Mouse (Mus musculus): Measurements from ENCODE around the gene Adcy3. TPM values are rescaled to one million over a fixed set of nuclear protein-coding genes. Genes with fewer than 3 reads are reported as not detected.

Gene Adcy3
- polyA plus RNA-seq, 1 experiment from 2014 or later = 15.5 TPM

GRCm38 (mm10) chr12:4150936-4151335 lies 18.0 kb downstream of the Adcy3 start:
- no peaks in the 10 kb centered on the region for H3K4me1 ChIP-seq (ENCODE audit: control insufficient read depth, insufficient read depth, low read length)

GRCm38 (mm10) chr12:4151969-4152368 lies 19.1 kb downstream of the Adcy3 start:
- Histone ChIP-seq H3K27ac (ENCODE audit: low read length) (no peak overlapping the region), H3K9me3 (replicated peaks; ENCODE audit: control insufficient read depth, low read length, poor library complexity, severe bottlenecking) (no peaks in the 10 kb centered on the region)
- ATAC-seq = no peak

More at GRCm38 (mm10) chr12:4150936-4151335, 18.0 kb downstream of the Adcy3 start:
- ATAC-seq = no peak
- no peaks in the 10 kb centered on the region for H3K27me3 ChIP-seq (ENCODE audit: control insufficient read depth, insufficient read depth, low read depth, low read length)
- no peak overlapping the region for H3K27ac ChIP-seq (ENCODE audit: low read length)
- H3K4me2 ChIP-seq (ENCODE audit: low read length) = no peak overlapping the region
- no peaks in the 10 kb centered on the region for H3K36me3 ChIP-seq (ENCODE audit: control insufficient read depth, insufficient read depth, low read length)
- no peaks in the 10 kb centered on the region for H3K9me3 ChIP-seq (replicated peaks; ENCODE audit: control insufficient read depth, low read length, poor library complexity, severe bottlenecking)
- WGBS = 93% methylated on average over 2 of the region's 2 CpGs
- no peak overlapping the region for H3K4me3 ChIP-seq (ENCODE audit: low read depth, low read length)
- H3K9ac ChIP-seq (ENCODE audit: low read depth, low read length) = no peak overlapping the region

GRCm38 (mm10) chr12:4157466-4157865 lies 24.6 kb downstream of the Adcy3 start:
- H3K9me3 ChIP-seq (replicated peaks; ENCODE audit: control insufficient read depth, low read length, poor library complexity, severe bottlenecking) = no peaks in the 10 kb centered on the region
- no peak for ATAC-seq
- no peak overlapping the region for H3K4me3 ChIP-seq (ENCODE audit: low read depth, low read length)
- H3K27ac ChIP-seq (ENCODE audit: low read length) = no peak overlapping the region
- H3K27me3 ChIP-seq (ENCODE audit: control insufficient read depth, insufficient read depth, low read depth, low read length) = no peaks in the 10 kb centered on the region
- no peak overlapping the region for H3K4me2 ChIP-seq (ENCODE audit: low read length)
- no peaks in the 10 kb centered on the region for H3K36me3 ChIP-seq (ENCODE audit: control insufficient read depth, insufficient read depth, low read length)
- no peaks in the 10 kb centered on the region for H3K4me1 ChIP-seq (ENCODE audit: control insufficient read depth, insufficient read depth, low read length)
- H3K9ac ChIP-seq (ENCODE audit: low read depth, low read length) = no peak overlapping the region
- 89% methylated on average over 2 of the region's 2 CpGs for WGBS

More at GRCm38 (mm10) chr12:4151969-4152368, 19.1 kb downstream of the Adcy3 start:
- Histone ChIP-seq H3K36me3 (ENCODE audit: control insufficient read depth, insufficient read depth, low read length) (no peaks in the 10 kb centered on the region), H3K9ac (ENCODE audit: low read depth, low read length) (no peak overlapping the region), H3K4me3 (ENCODE audit: low read depth, low read length) (no peak overlapping the region), H3K27me3 (ENCODE audit: control insufficient read depth, insufficient read depth, low read depth, low read length) (no peaks in the 10 kb centered on the region), H3K4me2 (ENCODE audit: low read length) (no peak overlapping the region), H3K4me1 (ENCODE audit: control insufficient read depth, insufficient read depth, low read length) (no peaks in the 10 kb centered on the region)
- WGBS = 85% methylated on average over 3 of the region's 3 CpGs

GRCm38 (mm10) chr12:4158179-4158578 lies 25.3 kb downstream of the Adcy3 start:
- ATAC-seq = no peak
- H3K36me3 ChIP-seq (ENCODE audit: control insufficient read depth, insufficient read depth, low read length) = no peaks in the 10 kb centered on the region
- H3K4me2 ChIP-seq (ENCODE audit: low read length) = no peak overlapping the region
- no peaks in the 10 kb centered on the region for H3K4me1 ChIP-seq (ENCODE audit: control insufficient read depth, insufficient read depth, low read length)
- WGBS = 88% methylated on average over 3 of the region's 3 CpGs
- no peaks in the 10 kb centered on the region for H3K27me3 ChIP-seq (ENCODE audit: control insufficient read depth, insufficient read depth, low read depth, low read length)
- H3K4me3 ChIP-seq (ENCODE audit: low read depth, low read length) = no peak overlapping the region
- no peak overlapping the region for H3K27ac ChIP-seq (ENCODE audit: low read length)
- no peaks in the 10 kb centered on the region for H3K9me3 ChIP-seq (replicated peaks; ENCODE audit: control insufficient read depth, low read length, poor library complexity, severe bottlenecking)
- H3K9ac ChIP-seq (ENCODE audit: low read depth, low read length) = no peak overlapping the region

GRCm38 (mm10) chr12:4158868-4159632 lies 26.1 kb downstream of the Adcy3 start:
- Histone ChIP-seq H3K27me3 (ENCODE audit: control insufficient read depth, insufficient read depth, low read depth, low read length) (no peaks in the 10 kb centered on the region), H3K27ac (ENCODE audit: low read length) (no peak overlapping the region), H3K4me2 (ENCODE audit: low read length) (no peak overlapping the region), H3K9me3 (replicated peaks; ENCODE audit: control insufficient read depth, low read length, poor library complexity, severe bottlenecking) (no peaks in the 10 kb centered on the region), H3K36me3 (ENCODE audit: control insufficient read depth, insufficient read depth, low read length) (no peaks in the 10 kb centered on the region), H3K9ac (ENCODE audit: low read depth, low read length) (no peak overlapping the region), H3K4me3 (ENCODE audit: low read depth, low read length) (no peak overlapping the region), H3K4me1 (ENCODE audit: control insufficient read depth, insufficient read depth, low read length) (no peaks in the 10 kb centered on the region)
- no peak for ATAC-seq
- WGBS = 91% methylated on average over 7 of the region's 7 CpGs

- ATAC-seq = no peak
- WGBS = 72% methylated on average over 7 of the region's 7 CpGs
- Histone ChIP-seq H3K9me3 (replicated peaks; ENCODE audit: control insufficient read depth, low read length, poor library complexity, severe bottlenecking) (no peaks in the 10 kb centered on the region), H3K9ac (ENCODE audit: low read depth, low read length) (no peak overlapping the region), H3K27ac (ENCODE audit: low read length) (no peak overlapping the region), H3K4me1 (ENCODE audit: control insufficient read depth, insufficient read depth, low read length) (no peaks in the 10 kb centered on the region), H3K4me2 (ENCODE audit: low read length) (no peak overlapping the region), H3K27me3 (ENCODE audit: control insufficient read depth, insufficient read depth, low read depth, low read length) (no peaks in the 10 kb centered on the region), H3K4me3 (ENCODE audit: low read depth, low read length) (no peak overlapping the region), H3K36me3 (ENCODE audit: control insufficient read depth, insufficient read depth, low read length) (no peaks in the 10 kb centered on the region)
Measured at GRCm38 (mm10) chr12:4160322-4160721, 27.4 kb downstream of the Adcy3 start.

- no peaks in the 10 kb centered on the region for H3K9me3 ChIP-seq (replicated peaks; ENCODE audit: control insufficient read depth, low read length, poor library complexity, severe bottlenecking)
- no peaks in the 10 kb centered on the region for H3K36me3 ChIP-seq (ENCODE audit: control insufficient read depth, insufficient read depth, low read length)
- no peak overlapping the region for H3K4me2 ChIP-seq (ENCODE audit: low read length)
- H3K4me1 ChIP-seq (ENCODE audit: control insufficient read depth, insufficient read depth, low read length) = no peaks in the 10 kb centered on the region
- H3K27ac ChIP-seq (ENCODE audit: low read length) = no peak overlapping the region
- ATAC-seq = no peak
- no peaks in the 10 kb centered on the region for H3K27me3 ChIP-seq (ENCODE audit: control insufficient read depth, insufficient read depth, low read depth, low read length)
- WGBS = 32% methylated on average over 2 of the region's 2 CpGs
- H3K4me3 ChIP-seq (ENCODE audit: low read depth, low read length) = no peak overlapping the region
- H3K9ac ChIP-seq (ENCODE audit: low read depth, low read length) = no peak overlapping the region
Measured at GRCm38 (mm10) chr12:4162886-4163285, 30.0 kb downstream of the Adcy3 start.

- Histone ChIP-seq H3K27me3 (ENCODE audit: control insufficient read depth, insufficient read depth, low read depth, low read length) (no peaks in the 10 kb centered on the region), H3K9ac (ENCODE audit: low read depth, low read length) (no peak overlapping the region), H3K4me1 (ENCODE audit: control insufficient read depth, insufficient read depth, low read length) (no peaks in the 10 kb centered on the region), H3K9me3 (replicated peaks; ENCODE audit: control insufficient read depth, low read length, poor library complexity, severe bottlenecking) (no peaks in the 10 kb centered on the region), H3K27ac (ENCODE audit: low read length) (no peak overlapping the region), H3K4me3 (ENCODE audit: low read depth, low read length) (no peak overlapping the region), H3K36me3 (ENCODE audit: control insufficient read depth, insufficient read depth, low read length) (no peaks in the 10 kb centered on the region), H3K4me2 (ENCODE audit: low read length) (no peak overlapping the region)
- ATAC-seq = no peak
- 75% methylated on average over 3 of the region's 3 CpGs for WGBS
Measured at GRCm38 (mm10) chr12:4166970-4167369, 34.1 kb downstream of the Adcy3 start.

- Histone ChIP-seq H3K4me2 (ENCODE audit: low read length) (no peak overlapping the region), H3K36me3 (ENCODE audit: control insufficient read depth, insufficient read depth, low read length) (no peaks in the 10 kb centered on the region), H3K27ac (ENCODE audit: low read length) (no peak overlapping the region), H3K27me3 (ENCODE audit: control insufficient read depth, insufficient read depth, low read depth, low read length) (no peaks in the 10 kb centered on the region), H3K9me3 (replicated peaks; ENCODE audit: control insufficient read depth, low read length, poor library complexity, severe bottlenecking) (no peaks in the 10 kb centered on the region), H3K4me3 (ENCODE audit: low read depth, low read length) (no peak overlapping the region), H3K4me1 (ENCODE audit: control insufficient read depth, insufficient read depth, low read length) (no peaks in the 10 kb centered on the region), H3K9ac (ENCODE audit: low read depth, low read length) (no peak overlapping the region)
- no peak for ATAC-seq
- WGBS = 88% methylated on average over 1 of the region's 1 CpGs
Measured at GRCm38 (mm10) chr12:4169058-4169457, 36.2 kb downstream of the Adcy3 start.

All from midbrain, embryonic 16.5 days (tissue).